Mouse (Mus musculus) cerebellum, adult 9-11 months (tissue): ENCODE measurements around the gene Mrpl52.

Experiments used
- DNase-seq: peaks from one replicate; pipeline ENCODE4 v3.0.0; 2022

Mrpl52 gene

GRCm38 (mm10) chr14:54412000-54412576 lies 14.6 kb upstream of the Mrpl52 start:
- no peak for DNase-seq

- no peak for DNase-seq
Measured at GRCm38 (mm10) chr14:54412629-54413170, 14.0 kb upstream of the Mrpl52 start.

GRCm38 (mm10) chr14:54413877-54414700 lies 12.6 kb upstream of the Mrpl52 start:
- no peak for DNase-seq

- DNase-seq = no peak
Measured at GRCm38 (mm10) chr14:54415241-54416020, 11.3 kb upstream of the Mrpl52 start.

GRCm38 (mm10) chr14:54416229-54416775 lies 10.4 kb upstream of the Mrpl52 start:
- no peak for DNase-seq

- no peak for DNase-seq
Measured at GRCm38 (mm10) chr14:54416830-54417229, 9.9 kb upstream of the Mrpl52 start.

- no peak for DNase-seq
Measured at GRCm38 (mm10) chr14:54417623-54418081, 9.1 kb upstream of the Mrpl52 start, which contains the start of gene Slc7a7. Gene Slc7a7, minus strand, starts transcription at chr14:54417780.

GRCm38 (mm10) chr14:54421014-54421413 lies 5.7 kb upstream of the Mrpl52 start:
- DNase-seq = no peak

GRCm38 (mm10) chr14:54423406-54423805 lies 3.3 kb upstream of the Mrpl52 start:
- DNase-seq = no peak

- DNase-seq = no peak
Measured at GRCm38 (mm10) chr14:54424634-54425033, 2.1 kb upstream of the Mrpl52 start.

- DNase-seq = no peak
Measured at GRCm38 (mm10) chr14:54425540-54425939, 1.2 kb upstream of the Mrpl52 start.

- DNase-seq = no peak
Measured at GRCm38 (mm10) chr14:54426003-54426688, 563 bp upstream of the Mrpl52 start.

GRCm38 (mm10) chr14:54427696-54428095 lies 987 bp downstream of the Mrpl52 start:
- no peak for DNase-seq

GRCm38 (mm10) chr14:54428421-54428820 lies 1.7 kb downstream of the Mrpl52 start:
- no peak for DNase-seq

- DNase-seq = no peak
Measured at GRCm38 (mm10) chr14:54429332-54430093, 2.8 kb downstream of the Mrpl52 start.

GRCm38 (mm10) chr14:54430406-54431145 lies 3.9 kb downstream of the Mrpl52 start:
- DNase-seq = no peak

- peak; percentile 36 for DNase-seq
Measured at GRCm38 (mm10) chr14:54431334-54432077, 4.8 kb downstream of the Mrpl52 start, which contains the start of gene Mmp14. Gene Mmp14, plus strand, starts transcription at chr14:54431612.

GRCm38 (mm10) chr14:54432078-54432836 lies 5.5 kb downstream of the Mrpl52 start:
- no peak for DNase-seq
